Mouse (Mus musculus): ENCODE measurements around the gene Atf6. TPM values are rescaled to one million over a fixed set of nuclear protein-coding genes. Genes with fewer than 3 reads are reported as not detected.

Atf6 gene
- total and polyA plus RNA-seq, 2 experiments from 2014 or later = 13.0 to 41.5 TPM

DNA sequence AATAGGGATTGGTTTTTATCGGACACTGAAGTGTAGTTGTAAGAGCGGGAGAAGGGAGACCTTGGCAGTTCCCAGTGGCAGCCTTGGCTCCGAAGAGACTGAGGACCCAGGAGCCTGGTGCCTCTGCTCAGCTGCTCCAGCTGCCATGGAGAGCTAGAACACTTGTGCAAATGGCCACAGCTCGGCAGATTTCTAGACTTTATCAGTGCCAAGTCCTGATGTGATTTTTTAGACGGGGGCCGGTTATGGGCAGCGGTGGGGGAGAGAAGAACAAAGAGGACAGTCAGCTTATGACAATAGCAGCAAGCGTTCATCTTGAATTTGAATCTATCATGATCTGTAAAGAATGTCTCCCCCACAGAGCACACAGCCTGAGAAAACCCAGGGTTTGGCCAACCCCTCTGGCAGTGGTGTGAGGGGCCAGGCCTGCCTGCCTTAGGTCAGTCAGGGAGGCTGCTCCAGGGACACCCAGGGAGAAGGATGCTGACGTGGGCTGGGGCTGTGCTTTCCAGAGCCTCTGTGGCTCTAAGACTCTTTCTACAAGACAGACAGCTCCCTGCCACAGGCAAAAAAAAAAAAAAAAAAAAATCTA lies 193.3 kb downstream of the Atf6 start:
- Histone ChIP-seq H3K27ac (ENCODE audit: low read depth) (no peak overlapping the region), H3K27me3 (ENCODE audit: control insufficient read depth, insufficient read depth, low read length) (no peaks in the 10 kb centered on the region), H3K4me1 (ENCODE audit: control insufficient read depth, insufficient read depth) (peaks cover 4% of the 10 kb centered on the region; the same call in 1 of the 2 replicates), H3K4me2 (ENCODE audit: low read depth, low read length) (no peak overlapping the region), H3K4me3 (ENCODE audit: low read depth, low read length) (no peak overlapping the region), H3K9me3 (replicated peaks; ENCODE audit: control insufficient read depth, low read length) (no peaks in the 10 kb centered on the region), H3K9ac (replicated peaks; ENCODE audit: low read depth, low read length) (no peak overlapping the region), H3K36me3 (replicated peaks; ENCODE audit: control insufficient read depth, insufficient read depth, low read length) (peaks cover 22% of the 10 kb centered on the region)
- no peak for ATAC-seq (ENCODE audit: insufficient read depth, low read depth)
- 62% methylated on average over 9 of the region's 9 CpGs for WGBS
- no peak for TF ChIP-seq CTCF (IDR thresholded peaks at IDR 0.05; ENCODE audit: low read depth)
- TF ChIP-seq EP300 (IDR thresholded peaks at IDR 0.05; ENCODE audit: low read depth) = no peak
- DNase-seq (ENCODE audit: low spot score) = no peak

DNA sequence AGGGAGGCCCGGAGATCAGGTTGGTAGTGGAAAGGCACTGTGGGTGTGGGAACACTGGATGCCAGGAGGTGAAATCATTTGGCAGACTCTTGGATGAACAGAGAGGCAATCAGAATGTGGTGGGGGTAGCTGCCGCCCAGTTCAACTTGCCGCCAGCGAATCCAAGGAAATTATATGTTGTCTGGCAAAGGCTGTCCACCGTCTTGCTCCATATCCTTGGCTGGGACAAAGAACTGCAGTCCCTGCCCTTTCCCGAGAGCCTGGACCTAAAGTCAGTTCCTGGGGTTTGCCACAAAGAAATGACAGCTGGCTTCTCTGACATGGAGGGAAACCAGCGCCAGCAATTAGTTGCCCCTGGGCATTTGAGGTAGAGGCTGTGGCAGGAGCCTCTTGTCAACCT lies 202.4 kb downstream of the Atf6 start:
- no peak for DNase-seq (ENCODE audit: low spot score)
- Histone ChIP-seq H3K27me3 (ENCODE audit: control insufficient read depth, insufficient read depth, low read length) (no peaks in the 10 kb centered on the region), H3K9ac (replicated peaks; ENCODE audit: low read depth, low read length) (no peak overlapping the region), H3K4me1 (ENCODE audit: control insufficient read depth, insufficient read depth) (no peaks in the 10 kb centered on the region), H3K36me3 (replicated peaks; ENCODE audit: control insufficient read depth, insufficient read depth, low read length) (peaks cover 71% of the 10 kb centered on the region), H3K9me3 (replicated peaks; ENCODE audit: control insufficient read depth, low read length) (no peaks in the 10 kb centered on the region), H3K4me3 (ENCODE audit: low read depth, low read length) (no peak overlapping the region), H3K27ac (ENCODE audit: low read depth) (no peak overlapping the region), H3K4me2 (ENCODE audit: low read depth, low read length) (no peak overlapping the region)
- no peak for TF ChIP-seq EP300 (IDR thresholded peaks at IDR 0.05; ENCODE audit: low read depth)
- no peak for TF ChIP-seq CTCF (IDR thresholded peaks at IDR 0.05; ENCODE audit: low read depth)
- 79% methylated on average over 7 of the region's 7 CpGs for WGBS
- no peak for ATAC-seq (ENCODE audit: insufficient read depth, low read depth)

DNA sequence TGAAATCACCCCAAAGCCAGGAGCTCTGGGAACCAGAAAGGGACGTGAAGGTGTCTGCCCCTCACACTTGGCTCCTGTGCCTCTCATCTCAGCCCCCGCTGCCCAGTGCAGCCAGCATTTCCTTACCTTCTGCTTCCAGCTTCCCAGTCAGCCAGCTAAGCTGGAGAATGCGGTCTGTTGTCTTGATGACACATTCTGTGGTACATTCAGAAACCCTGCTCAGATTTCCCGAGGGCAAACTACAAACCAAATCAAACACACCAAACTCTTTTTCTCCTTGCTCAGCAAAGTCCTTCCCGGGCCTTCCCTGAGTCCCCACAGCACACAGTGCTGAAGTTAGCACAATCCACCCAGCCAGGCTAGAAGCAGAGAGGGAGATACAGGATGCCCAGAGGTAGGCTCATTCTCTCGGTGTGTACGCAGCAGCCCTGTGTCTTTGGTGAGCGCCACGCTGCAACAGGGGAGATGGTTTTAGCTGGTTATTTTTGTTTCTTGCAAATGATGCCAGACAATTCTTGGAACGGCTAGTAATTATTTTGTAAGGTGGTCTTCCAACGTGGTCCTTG lies 202.9 kb downstream of the Atf6 start:
- ATAC-seq (ENCODE audit: insufficient read depth, low read depth) = no peak
- 85% methylated on average over 11 of the region's 11 CpGs for WGBS
- Histone ChIP-seq H3K36me3 (replicated peaks; ENCODE audit: control insufficient read depth, insufficient read depth, low read length) (peaks cover 66% of the 10 kb centered on the region), H3K9me3 (replicated peaks; ENCODE audit: control insufficient read depth, low read length) (no peaks in the 10 kb centered on the region), H3K4me2 (ENCODE audit: low read depth, low read length) (no peak overlapping the region), H3K27me3 (ENCODE audit: control insufficient read depth, insufficient read depth, low read length) (no peaks in the 10 kb centered on the region), H3K9ac (replicated peaks; ENCODE audit: low read depth, low read length) (no peak overlapping the region), H3K27ac (ENCODE audit: low read depth) (no peak overlapping the region), H3K4me1 (ENCODE audit: control insufficient read depth, insufficient read depth) (no peaks in the 10 kb centered on the region), H3K4me3 (ENCODE audit: low read depth, low read length) (no peak overlapping the region)
- no peak for DNase-seq (ENCODE audit: low spot score)
- TF ChIP-seq CTCF (IDR thresholded peaks at IDR 0.05; ENCODE audit: low read depth) = no peak
- no peak for TF ChIP-seq EP300 (IDR thresholded peaks at IDR 0.05; ENCODE audit: low read depth)

DNA sequence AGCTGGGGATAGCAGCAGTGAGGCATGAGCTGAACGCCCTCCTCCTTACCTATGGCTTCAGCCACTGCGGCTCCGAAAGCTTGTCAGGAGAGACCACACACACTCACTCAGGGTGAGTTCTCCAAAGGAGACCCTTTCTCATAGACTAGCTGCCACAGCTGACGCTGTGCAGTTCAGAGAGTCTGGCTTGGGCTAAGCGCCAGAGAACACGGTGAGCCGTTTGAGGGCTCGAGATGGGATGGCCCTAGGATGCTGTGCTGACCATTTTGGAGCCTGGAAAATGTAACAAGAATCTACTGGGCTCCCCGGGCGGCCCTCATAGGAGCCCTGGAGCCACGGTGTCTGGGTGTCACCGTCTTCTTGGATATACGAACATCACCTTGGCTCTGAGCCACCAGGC lies 208.3 kb downstream of the Atf6 start:
- DNase-seq (ENCODE audit: low spot score) (no peak), ATAC-seq (ENCODE audit: insufficient read depth, low read depth) (no peak)
- TF ChIP-seq CTCF (IDR thresholded peaks at IDR 0.05; ENCODE audit: low read depth) = no peak
- no peak for TF ChIP-seq EP300 (IDR thresholded peaks at IDR 0.05; ENCODE audit: low read depth)
- H3K4me1 ChIP-seq (ENCODE audit: control insufficient read depth, insufficient read depth) = no peaks in the 10 kb centered on the region
- H3K4me2 ChIP-seq (ENCODE audit: low read depth, low read length) = no peak overlapping the region
- no peaks in the 10 kb centered on the region for H3K9me3 ChIP-seq (replicated peaks; ENCODE audit: control insufficient read depth, low read length)
- H3K36me3 ChIP-seq (replicated peaks; ENCODE audit: control insufficient read depth, insufficient read depth, low read length) = peaks cover 29% of the 10 kb centered on the region
- 56% methylated on average over 13 of the region's 13 CpGs for WGBS
- H3K9ac ChIP-seq (replicated peaks; ENCODE audit: low read depth, low read length) = no peak overlapping the region
- H3K27me3 ChIP-seq (ENCODE audit: control insufficient read depth, insufficient read depth, low read length) = no peaks in the 10 kb centered on the region
- no peak overlapping the region for H3K27ac ChIP-seq (ENCODE audit: low read depth)
- H3K4me3 ChIP-seq (ENCODE audit: low read depth, low read length) = no peak overlapping the region

DNA sequence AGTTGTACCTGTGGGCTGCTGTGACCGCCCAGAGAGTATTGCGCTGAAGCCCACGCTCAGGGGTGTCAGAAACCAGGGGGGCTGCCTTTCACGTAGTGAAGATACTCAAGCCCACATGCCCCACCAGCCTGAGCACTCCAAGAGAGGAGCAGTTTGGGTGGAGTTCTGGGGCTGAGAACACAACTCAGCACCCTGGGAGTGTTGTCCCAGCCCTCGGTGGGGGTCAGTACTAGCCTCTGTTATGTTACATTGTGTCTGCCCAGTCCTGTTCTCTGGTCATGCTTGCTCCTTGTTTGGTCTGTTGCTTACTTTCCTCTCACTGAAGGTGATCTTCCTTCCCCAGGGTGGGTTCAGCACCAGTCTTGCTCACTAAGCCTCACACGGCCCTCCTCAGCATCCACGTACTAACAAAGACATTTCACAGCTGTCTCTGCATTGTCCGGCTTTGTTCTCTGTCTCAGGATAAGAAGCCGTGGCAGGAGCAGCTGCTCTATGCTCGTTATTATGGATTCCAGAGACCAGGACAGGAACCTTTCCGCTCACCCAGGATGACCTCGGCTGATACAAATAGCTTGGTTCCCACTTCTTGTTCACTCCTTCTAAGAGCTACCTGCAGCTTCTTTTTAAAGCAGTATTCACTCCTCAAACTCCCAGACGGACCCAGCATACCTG lies 209.8 kb downstream of the Atf6 start:
- H3K27ac ChIP-seq (ENCODE audit: low read depth) = no peak overlapping the region; the same call in 1 of the 2 replicates
- DNase-seq (ENCODE audit: low spot score) (no peak), ATAC-seq (ENCODE audit: insufficient read depth, low read depth) (no peak)
- H3K4me2 ChIP-seq (ENCODE audit: low read depth, low read length) = no peak overlapping the region
- 58% methylated on average over 13 of the region's 13 CpGs for WGBS
- H3K27me3 ChIP-seq (ENCODE audit: control insufficient read depth, insufficient read depth, low read length) = no peaks in the 10 kb centered on the region
- peaks cover 23% of the 10 kb centered on the region for H3K36me3 ChIP-seq (replicated peaks; ENCODE audit: control insufficient read depth, insufficient read depth, low read length)
- no peak overlapping the region for H3K4me3 ChIP-seq (ENCODE audit: low read depth, low read length)
- H3K4me1 ChIP-seq (ENCODE audit: control insufficient read depth, insufficient read depth) = no peaks in the 10 kb centered on the region
- H3K9me3 ChIP-seq (replicated peaks; ENCODE audit: control insufficient read depth, low read length) = no peaks in the 10 kb centered on the region
- TF ChIP-seq CTCF (IDR thresholded peaks at IDR 0.05; ENCODE audit: low read depth) = no peak
- no peak for TF ChIP-seq EP300 (IDR thresholded peaks at IDR 0.05; ENCODE audit: low read depth)
- no peak overlapping the region for H3K9ac ChIP-seq (replicated peaks; ENCODE audit: low read depth, low read length)

All from heart, postnatal 0 days (tissue).